Mouse (Mus musculus) intestine, postnatal 0 days (tissue): ENCODE results near the gene Styx. TPM values are rescaled to one million over a fixed set of nuclear protein-coding genes. Genes with fewer than 3 reads are reported as not detected.

Source experiments
- ATAC-seq: fragments of 200-750 bp; cut with Nextera tagmentation; 2 replicates; pipeline ENCODE4 v1.8.0; 2017; ENCODE audit warnings: mild to moderate bottlenecking, moderate TSS enrichment, moderate library complexity
- H3K27ac ChIP-seq: fragments of 300-500 bp; sonication (generic); 2 replicates; pipeline ENCODE4 v1.5.1; 2014; ENCODE audit warnings: mild to moderate bottlenecking, low read depth, low read length, moderate library complexity
- H3K27me3 ChIP-seq: fragments of 300-500 bp; sonication (generic); replicated peaks from 2 replicates; pipeline ENCODE4 v1.6.1; 2014; ENCODE audit warnings: low read length, mixed read lengths; ENCODE audit not compliant: control insufficient read depth, insufficient read depth
- H3K36me3 ChIP-seq: fragments of 300-500 bp; sonication (generic); 2 replicates; pipeline ENCODE4 v1.6.1; 2014; ENCODE audit warnings: mild to moderate bottlenecking, moderate library complexity; ENCODE audit not compliant: control insufficient read depth, insufficient read depth
- H3K4me1 ChIP-seq: fragments of 300-500 bp; sonication (generic); replicated peaks from 2 replicates; pipeline ENCODE4 v1.6.1; 2014; ENCODE audit warnings: antibody characterized with exemption, low read length, mixed read lengths; ENCODE audit not compliant: control insufficient read depth, insufficient read depth
- H3K4me2 ChIP-seq: fragments of 300-500 bp; sonication (generic); replicated peaks from 2 replicates; pipeline ENCODE4 v1.6.1; 2014; ENCODE audit warnings: low read depth, mild to moderate bottlenecking, moderate library complexity
- H3K4me3 ChIP-seq: fragments of 300-500 bp; sonication (generic); 2 replicates; pipeline ENCODE4 v1.5.1; 2014; ENCODE audit warnings: low read depth, low read length
- H3K9ac ChIP-seq: fragments of 300-500 bp; sonication (generic); 2 replicates; pipeline ENCODE4 v1.6.1; 2014; ENCODE audit warnings: mild to moderate bottlenecking, low read depth, low read length
- H3K9me3 ChIP-seq: fragments of 300-500 bp; sonication (generic); 2 replicates; pipeline ENCODE4 v1.6.1; 2016; ENCODE audit warnings: mixed run types; ENCODE audit not compliant: control insufficient read depth
- CTCF ChIP-seq: sonication (generic); IDR thresholded peaks from 2 replicates; pipeline ENCODE4 v1.5.1; 2016; ENCODE audit warnings: low read depth, mild to moderate bottlenecking, control low read depth, antibody characterized with exemption, moderate library complexity
- WGBS: fragments of 180-500 bp; shearing (Covaris S2); extraction: QIAGEN DNeasy Blood & Tissue Kit; methylation state at CpG from one replicate; pipeline ENCODE4 v1.1.7; 2014; 5-methylcytosine and 5-hydroxymethylcytosine counted together
- polyA plus RNA-seq: library from polyadenylated mRNA; unstranded; fragments of >200 nt; fragmentation: Nextera tagmentation; extraction: Ambion mirVana; gene quantifications from 2 replicates; pipeline ENCODE4 v1.2.1, GENCODE M21; 2015

Styx gene
- 40.1 and 46.5 TPM in 2 replicates for polyA plus RNA-seq

GRCm38 (mm10) chr14:45350931-45351859, at the start of gene Styx:
Gene Styx, plus strand, starts transcription at chr14:45351093.
- peak within 1 kb of the TSS; percentile 71 for H3K9ac ChIP-seq
- H3K27ac ChIP-seq, result peak within 1 kb of the TSS; percentile 37
- H3K9me3 ChIP-seq, result no peaks in the 10 kb centered on the region
- H3K4me2 ChIP-seq, result peak within 1 kb of the TSS; percentile 68
- no peaks in the 10 kb centered on the region for H3K27me3 ChIP-seq
- H3K36me3 ChIP-seq, result peaks cover 14% of the 10 kb centered on the region
- TF ChIP-seq CTCF, result no peak
- ATAC-seq, result peak; percentile 97
- under 1% methylated on average over 76 of the region's 93 CpGs for WGBS
- peak within 1 kb of the TSS; percentile 54 for H3K4me3 ChIP-seq
- H3K4me1 ChIP-seq, result no peaks in the 10 kb centered on the region

- Histone ChIP-seq H3K36me3 (peaks cover 44% of the 10 kb centered on the region), H3K4me3 (no peak overlapping the region), H3K9me3 (no peaks in the 10 kb centered on the region), H3K4me2 (no peak overlapping the region), H3K27ac (no peak overlapping the region), H3K9ac (no peak overlapping the region), H3K4me1 (no peaks in the 10 kb centered on the region), H3K27me3 (no peaks in the 10 kb centered on the region)
- no peak for ATAC-seq
- TF ChIP-seq CTCF, result no peak
- 67% methylated on average over 4 of the region's 4 CpGs for WGBS
Observed at GRCm38 (mm10) chr14:45303939-45304338, 47.0 kb upstream of the Styx start.

DNA sequence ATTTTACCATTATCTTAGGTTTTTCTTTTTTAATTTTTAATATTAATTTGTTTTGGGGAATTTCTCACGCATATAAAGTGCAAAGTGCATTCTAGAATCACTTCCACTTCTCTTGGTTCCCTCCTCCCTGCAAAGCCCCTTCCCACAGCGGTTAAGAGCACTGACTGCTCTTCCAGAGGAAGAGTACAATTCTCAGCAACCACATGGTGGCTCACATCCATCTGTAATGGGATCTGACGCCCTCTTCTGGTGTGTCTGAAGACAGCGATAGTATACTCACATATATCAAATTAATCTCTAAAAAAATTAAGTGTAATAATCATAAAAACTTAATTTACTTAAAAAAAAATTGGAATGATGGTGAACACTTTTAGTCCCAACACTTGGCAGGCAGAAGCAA, 46.5 kb upstream of the Styx start:
- H3K36me3 ChIP-seq, result peaks cover 40% of the 10 kb centered on the region
- H3K4me2 ChIP-seq, result no peak overlapping the region
- H3K9ac ChIP-seq, result no peak overlapping the region
- WGBS, result 75% methylated on average over 4 of the region's 4 CpGs
- no peak overlapping the region for H3K27ac ChIP-seq
- TF ChIP-seq CTCF, result peak; percentile 30; the same call in 1 of the 2 replicates
- no peaks in the 10 kb centered on the region for H3K9me3 ChIP-seq
- H3K4me1 ChIP-seq, result no peaks in the 10 kb centered on the region
- no peak overlapping the region for H3K4me3 ChIP-seq
- no peak for ATAC-seq
- no peaks in the 10 kb centered on the region for H3K27me3 ChIP-seq

DNA sequence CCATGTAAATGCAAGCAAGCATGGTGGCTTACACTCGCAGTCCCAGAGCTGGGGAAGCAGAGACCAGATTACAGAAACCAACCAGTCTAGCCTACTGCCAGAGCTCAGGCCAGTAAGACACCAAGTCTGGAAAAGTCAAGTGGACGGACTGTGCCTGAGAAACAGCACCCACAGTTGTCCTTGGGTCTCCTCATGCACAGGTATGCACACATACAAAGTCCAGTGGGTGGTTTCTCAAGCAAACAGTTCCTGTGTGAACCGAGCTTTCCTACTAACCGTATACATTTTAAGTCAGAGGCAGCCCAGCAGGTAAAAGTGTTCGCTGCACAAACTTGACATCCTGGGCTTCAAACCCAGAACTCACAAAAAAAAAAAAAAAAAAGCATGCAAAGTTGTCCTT, 45.0 kb upstream of the Styx start:
- no peak for ATAC-seq
- Histone ChIP-seq H3K9ac (no peak overlapping the region), H3K4me1 (no peaks in the 10 kb centered on the region), H3K4me2 (no peak overlapping the region), H3K27me3 (no peaks in the 10 kb centered on the region), H3K9me3 (no peaks in the 10 kb centered on the region), H3K4me3 (no peak overlapping the region), H3K36me3 (peaks cover 28% of the 10 kb centered on the region), H3K27ac (no peak overlapping the region)
- TF ChIP-seq CTCF, result no peak
- 74% methylated on average over 5 of the region's 5 CpGs for WGBS

DNA sequence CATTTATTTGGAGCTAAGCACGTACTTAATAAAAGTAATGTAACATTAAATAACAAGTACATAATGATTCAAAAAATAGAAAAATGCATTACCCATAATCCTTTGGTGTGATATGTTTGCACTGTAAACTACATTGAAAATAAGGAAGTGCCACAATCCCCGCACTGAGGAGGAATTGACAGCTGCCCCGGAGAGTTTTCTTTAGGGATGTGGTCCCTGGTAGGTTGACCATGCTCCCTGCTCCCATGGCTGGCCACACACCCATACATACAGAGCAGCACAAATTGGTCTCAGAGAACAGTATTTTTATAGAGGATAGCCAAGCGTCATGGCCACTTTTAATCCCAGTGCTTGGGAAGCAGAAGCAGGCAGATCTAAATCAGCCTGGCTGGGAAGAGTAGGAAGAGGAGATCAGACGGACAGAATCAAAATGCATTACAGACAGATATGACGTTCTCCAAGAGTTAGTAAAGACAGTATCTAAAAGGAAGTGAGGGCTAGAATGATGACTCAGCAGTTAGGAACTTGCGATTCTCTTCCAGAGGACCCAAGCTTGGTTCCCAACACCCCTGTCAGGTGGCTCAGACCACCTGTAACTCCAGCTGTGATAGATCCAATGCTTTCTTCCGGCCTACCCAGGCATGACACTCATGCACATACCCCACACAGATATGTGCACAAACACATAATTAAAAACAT, 43.1 kb upstream of the Styx start:
- H3K27ac ChIP-seq, result no peak overlapping the region
- H3K4me1 ChIP-seq, result no peaks in the 10 kb centered on the region
- WGBS, result 79% methylated on average over 8 of the region's 8 CpGs
- no peaks in the 10 kb centered on the region for H3K9me3 ChIP-seq
- H3K4me3 ChIP-seq, result no peak overlapping the region
- no peak for TF ChIP-seq CTCF
- no peak overlapping the region for H3K9ac ChIP-seq
- peaks cover 11% of the 10 kb centered on the region for H3K36me3 ChIP-seq
- H3K27me3 ChIP-seq, result no peaks in the 10 kb centered on the region
- no peak for ATAC-seq
- no peak overlapping the region for H3K4me2 ChIP-seq

- no peak for TF ChIP-seq CTCF
- H3K27me3 ChIP-seq, result no peaks in the 10 kb centered on the region
- WGBS, result 87% methylated on average over 13 of the region's 13 CpGs
- H3K4me2 ChIP-seq, result no peak overlapping the region
- H3K4me1 ChIP-seq, result no peaks in the 10 kb centered on the region
- 0 out of 2 replicates have a peak, but pooled peaks cover 4% of the 10 kb centered on the region for H3K36me3 ChIP-seq
- ATAC-seq, result no peak
- H3K9ac ChIP-seq, result no peak overlapping the region
- H3K4me3 ChIP-seq, result no peak overlapping the region
- H3K9me3 ChIP-seq, result no peaks in the 10 kb centered on the region
- H3K27ac ChIP-seq, result no peak overlapping the region
Observed at GRCm38 (mm10) chr14:45309646-45310045, 41.2 kb upstream of the Styx start.
